Mouse (Mus musculus) C2C12 (cell line): ENCODE measurements around the gene Nefh. TPM values are rescaled to one million over a fixed set of nuclear protein-coding genes. Genes with fewer than 3 reads are reported as not detected.

Experiments used
- H3K27me3 ChIP-seq: one replicate; pipeline ENCODE4 v1.6.1; 2011; ENCODE audit not compliant: control insufficient read depth, insufficient read depth, insufficient read length
- H3K36me3 ChIP-seq: one replicate; pipeline ENCODE4 v1.6.1; 2011; ENCODE audit not compliant: control insufficient read depth, insufficient read depth
- H3K4me3 ChIP-seq: one replicate; pipeline ENCODE4 v1.5.1; 2011; ENCODE audit warnings: mild to moderate bottlenecking, control low read depth; ENCODE audit not compliant: poor library complexity, insufficient read depth, severe bottlenecking
- H3K79me2 ChIP-seq: one replicate; pipeline ENCODE4 v1.6.1; 2011; ENCODE audit not compliant: control insufficient read depth, insufficient read depth
- H3K79me3 ChIP-seq: one replicate; pipeline ENCODE4 v1.6.1; 2011; ENCODE audit warnings: low read depth, control low read depth
- H3ac ChIP-seq: one replicate; pipeline ENCODE3; 2011; ENCODE audit warnings: low read depth; ENCODE audit not compliant: control insufficient read depth, insufficient read length
- CEBPB ChIP-seq: IDR thresholded peaks from one replicate; pipeline ENCODE4 v1.6.1; 2011; ENCODE audit warnings: low read depth, mild to moderate bottlenecking, control low read depth, moderate library complexity
- CTCF ChIP-seq: IDR thresholded peaks from one replicate; pipeline ENCODE4 v1.5.1; 2011; ENCODE audit not compliant: control insufficient read depth, insufficient read depth, insufficient read length
- FOSL1 ChIP-seq: IDR thresholded peaks from one replicate; pipeline ENCODE4 v1.8.0; 2011; ENCODE audit warnings: mild to moderate bottlenecking, low read length; ENCODE audit not compliant: poor library complexity, insufficient read depth, severe bottlenecking
- MAX ChIP-seq: IDR thresholded peaks from one replicate; pipeline ENCODE4 v1.6.1; 2011; ENCODE audit warnings: mild to moderate bottlenecking, control low read depth
- MYOD1 ChIP-seq: IDR thresholded peaks from one replicate; pipeline ENCODE4 v1.6.1; 2011; ENCODE audit warnings: low read depth; ENCODE audit not compliant: control insufficient read depth, insufficient read length
- MYOG ChIP-seq: IDR thresholded peaks from one replicate; pipeline ENCODE4 v1.6.1; 2011; ENCODE audit not compliant: control insufficient read depth, insufficient read length; ENCODE audit errors: extremely low read depth
- USF1 ChIP-seq: IDR thresholded peaks from one replicate; pipeline ENCODE4 v1.6.1; 2011; ENCODE audit warnings: low read depth, mild to moderate bottlenecking, control low read depth, moderate library complexity
- polyA plus RNA-seq: library from polyadenylated mRNA; unstranded; fragments of >200 nt; fragmentation: generic; extraction: Trizol; gene quantifications from one replicate; pipeline ENCODE4 v1.2.1, GENCODE M21; 2012; ENCODE audit warnings: missing spikeins

Gene Nefh
- polyA plus RNA-seq, 1 experiment = 0.02 TPM

DNA sequence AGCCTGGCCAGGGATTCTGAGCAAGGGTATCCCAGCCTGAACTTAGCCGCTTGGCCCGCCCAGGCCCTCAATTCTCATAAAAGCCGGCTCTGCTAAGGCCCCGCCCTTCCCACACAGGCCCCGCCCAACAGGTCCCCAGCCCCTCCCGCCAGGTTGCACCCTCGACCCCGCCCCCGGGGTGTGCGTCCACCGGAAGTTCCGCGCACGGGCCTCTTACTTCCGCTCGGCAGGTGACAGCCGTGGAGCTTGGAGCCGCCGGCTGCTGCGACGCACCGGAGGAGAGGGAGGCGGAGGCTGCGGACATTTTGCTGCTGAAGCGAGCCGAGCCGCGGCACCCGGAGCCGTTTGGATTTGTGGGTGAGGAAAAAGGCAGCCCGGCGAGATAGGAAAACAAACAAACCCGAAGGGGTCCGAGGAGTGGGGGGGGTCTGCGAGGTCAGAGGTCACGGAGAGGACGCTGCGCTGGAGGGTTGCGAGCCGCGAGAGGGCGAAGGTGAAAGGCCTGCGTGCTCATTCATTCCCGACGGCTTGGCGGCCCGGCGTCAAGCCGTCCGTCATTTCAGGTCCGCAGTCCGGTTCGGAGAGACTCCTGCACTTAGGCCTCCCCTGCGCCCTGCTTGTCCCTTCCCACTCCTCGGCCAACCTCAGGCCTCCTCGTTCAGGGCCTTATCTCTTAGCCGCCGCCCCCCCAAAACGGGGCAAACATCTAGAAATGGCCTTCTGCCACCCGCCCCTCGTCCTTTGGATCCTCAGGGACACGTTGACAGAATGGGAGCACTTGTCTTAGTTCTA is 39.0 kb upstream of the Nefh start, which contains the start of gene Ap1b1:
Gene Ap1b1 (plus strand): TSS at position 130 of the 792 bp plus-strand sequence.
- peaks cover 10% of the 10 kb centered on the region for H3K79me3 ChIP-seq
- H3K27me3 ChIP-seq = no peaks in the 10 kb centered on the region
- peak within 1 kb of the TSS; percentile 90 for H3ac ChIP-seq
- H3K4me3 ChIP-seq = peak within 1 kb of the TSS; percentile 84
- peaks cover 8% of the 10 kb centered on the region for H3K36me3 ChIP-seq
- peaks cover 17% of the 10 kb centered on the region for H3K79me2 ChIP-seq
- no peak for TF ChIP-seq CTCF
- no peak for TF ChIP-seq CEBPB
- TF ChIP-seq USF1 = no peak
- TF ChIP-seq FOSL1 = no peak
- no peak for TF ChIP-seq MYOD1
- no peak for TF ChIP-seq MYOG
- peak; percentile 42 for TF ChIP-seq MAX

DNA sequence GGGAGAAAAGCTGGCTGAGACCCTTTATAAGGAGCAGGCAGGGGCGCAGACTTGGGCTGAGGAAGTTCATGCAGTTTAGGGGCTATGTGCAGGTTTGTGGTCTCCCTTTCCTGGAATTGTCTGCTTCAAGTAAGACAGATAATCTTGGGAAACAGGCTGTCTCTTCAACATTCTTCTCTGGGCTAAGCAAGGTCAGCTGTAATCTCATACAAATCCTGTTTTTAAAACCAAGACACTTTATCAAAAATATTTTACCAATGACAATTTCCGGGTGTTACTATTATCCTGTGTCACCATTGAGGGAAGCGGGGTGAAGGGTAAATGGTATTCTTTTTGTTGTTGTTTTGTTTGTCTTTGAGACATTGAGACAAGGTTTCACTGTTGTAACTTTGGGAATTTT is 36.9 kb upstream of the Nefh start:
- TF ChIP-seq MYOD1 (no peak), FOSL1 (no peak), CTCF (no peak), USF1 (no peak), CEBPB (no peak), MYOG (no peak), MAX (no peak)
- Histone ChIP-seq H3K4me3 (no peak overlapping the region), H3K79me2 (peaks cover 17% of the 10 kb centered on the region), H3K27me3 (no peaks in the 10 kb centered on the region), H3K36me3 (no peaks in the 10 kb centered on the region), H3ac (no peak overlapping the region), H3K79me3 (peaks cover 6% of the 10 kb centered on the region)

DNA sequence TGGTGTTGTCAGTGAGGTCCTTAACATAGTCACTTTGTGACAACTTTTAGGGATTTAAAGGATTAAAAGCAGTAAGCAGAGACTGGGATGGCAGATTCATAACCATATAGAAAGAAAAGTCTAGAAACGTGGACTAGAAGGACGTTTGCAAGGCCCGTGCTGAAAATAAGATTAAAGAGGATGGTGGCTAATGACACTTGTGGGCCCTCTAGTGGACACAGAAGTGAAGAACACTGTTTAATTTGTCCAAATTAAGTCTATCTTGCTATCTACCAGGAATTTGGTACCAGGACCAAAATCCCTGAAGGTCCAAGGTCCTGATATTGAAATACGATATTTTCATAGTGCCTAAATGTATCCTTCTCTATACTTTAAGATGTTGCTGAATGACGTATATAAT is 36.4 kb upstream of the Nefh start:
- TF ChIP-seq USF1 (no peak), FOSL1 (no peak), CTCF (no peak)
- Histone ChIP-seq H3K27me3 (no peaks in the 10 kb centered on the region), H3ac (no peak overlapping the region), H3K79me3 (peaks cover 6% of the 10 kb centered on the region), H3K4me3 (no peak overlapping the region), H3K79me2 (peaks cover 17% of the 10 kb centered on the region), H3K36me3 (no peaks in the 10 kb centered on the region)

DNA sequence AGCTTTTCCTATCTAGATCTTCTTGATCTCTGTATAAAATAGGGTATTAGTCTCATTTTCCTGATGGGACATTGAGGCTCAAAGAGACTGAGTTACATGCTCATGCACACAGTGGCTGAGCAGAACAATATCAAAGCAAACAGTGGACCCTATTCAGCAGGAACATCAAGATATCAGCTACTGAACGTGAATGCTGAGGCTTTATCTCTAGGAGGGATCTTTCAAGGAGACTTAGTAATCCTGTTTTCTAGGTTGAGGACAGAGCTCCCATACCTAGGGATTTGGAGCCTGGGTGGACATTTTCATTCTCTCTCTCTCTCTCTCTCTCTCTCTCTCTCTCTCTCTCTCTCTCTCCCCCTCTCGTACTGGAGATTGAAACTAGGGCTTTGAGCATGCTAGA is 35.7 kb upstream of the Nefh start:
- Histone ChIP-seq H3K79me2 (peaks cover 17% of the 10 kb centered on the region), H3K27me3 (no peaks in the 10 kb centered on the region), H3ac (no peak overlapping the region), H3K36me3 (no peaks in the 10 kb centered on the region), H3K79me3 (peaks cover 6% of the 10 kb centered on the region), H3K4me3 (no peak overlapping the region)
- TF ChIP-seq MYOG = no peak
- no peak for TF ChIP-seq USF1
- no peak for TF ChIP-seq CTCF
- TF ChIP-seq FOSL1 = no peak
- no peak for TF ChIP-seq MYOD1
- no peak for TF ChIP-seq CEBPB

DNA sequence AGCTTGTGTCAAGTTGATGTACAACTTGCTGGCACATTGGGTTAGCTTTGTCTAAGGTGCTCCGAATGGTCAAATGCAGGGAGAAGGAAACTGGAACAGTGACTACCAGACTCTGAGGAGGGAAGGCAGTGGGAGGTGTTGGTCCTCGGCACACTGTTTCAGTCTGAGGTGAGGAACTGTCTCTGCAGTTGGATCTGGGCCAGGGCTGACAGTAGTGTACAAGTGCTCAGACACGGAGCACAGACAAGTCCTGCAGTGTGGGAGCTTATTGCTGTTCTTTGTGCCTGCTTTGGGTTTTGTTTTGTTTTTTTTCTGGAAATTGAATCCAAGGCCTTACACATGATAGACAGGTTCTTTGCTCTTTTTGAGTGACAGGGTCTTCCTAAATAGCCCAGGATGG is 35.1 kb upstream of the Nefh start:
- Histone ChIP-seq H3K27me3 (no peaks in the 10 kb centered on the region), H3K4me3 (no peak overlapping the region), H3K79me3 (peaks cover 6% of the 10 kb centered on the region), H3K79me2 (peaks cover 12% of the 10 kb centered on the region), H3K36me3 (no peaks in the 10 kb centered on the region), H3ac (no peak overlapping the region)
- TF ChIP-seq FOSL1 (no peak), USF1 (no peak), CTCF (no peak), MYOD1 (no peak), MYOG (no peak), CEBPB (no peak), MAX (no peak)

DNA sequence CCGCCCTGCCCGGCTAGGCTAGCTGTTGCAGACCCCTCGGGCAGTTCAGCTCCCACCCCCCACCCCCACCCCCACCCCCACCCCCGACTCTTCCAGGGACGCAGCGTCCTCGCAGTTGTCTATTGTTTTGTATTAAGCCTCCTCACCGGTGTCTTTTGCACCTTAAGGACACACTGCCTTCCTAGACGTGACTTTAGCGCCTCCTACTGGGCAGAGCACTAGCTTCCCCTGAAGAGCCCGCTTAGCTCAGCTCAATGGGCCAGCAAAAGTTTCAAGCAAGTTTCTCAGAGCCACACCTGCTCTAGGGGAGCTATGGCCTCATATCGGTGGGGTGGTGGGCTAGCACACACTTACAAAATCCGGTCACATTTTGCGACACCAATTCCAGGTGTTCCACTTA is 27.8 kb upstream of the Nefh start:
- H3ac ChIP-seq = no peak overlapping the region
- no peak overlapping the region for H3K4me3 ChIP-seq
- TF ChIP-seq USF1 (no peak), MAX (no peak), MYOD1 (no peak), MYOG (no peak), CEBPB (no peak), CTCF (peak; percentile 51)
- H3K27me3 ChIP-seq = peaks cover 5% of the 10 kb centered on the region
- H3K79me2 ChIP-seq = no peaks in the 10 kb centered on the region
- H3K36me3 ChIP-seq = no peaks in the 10 kb centered on the region
- no peaks in the 10 kb centered on the region for H3K79me3 ChIP-seq
